Mouse (Mus musculus): Measurements from ENCODE around the gene Zbtb20.

DNA sequence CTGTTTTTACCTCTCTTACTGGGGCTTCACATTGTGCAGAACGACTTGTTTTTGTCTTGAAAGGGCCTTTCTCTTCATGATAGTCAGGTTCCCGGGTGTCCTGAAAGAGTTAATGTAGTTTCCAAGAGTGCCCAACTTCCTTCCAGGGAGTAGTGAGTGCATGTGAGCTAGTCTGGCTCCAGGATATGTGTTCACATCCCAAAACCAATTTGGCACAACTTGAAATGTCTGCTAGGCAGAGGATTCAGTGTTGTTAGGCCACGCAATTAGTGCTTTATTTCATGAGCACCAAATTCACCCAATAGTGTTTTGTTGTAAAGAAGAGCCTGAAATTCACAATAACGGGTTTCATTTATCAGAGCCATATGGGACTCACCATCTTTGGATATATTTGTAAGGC lies 45.8 kb downstream of the Zbtb20 start:
- TF ChIP-seq POLR2A (IDR thresholded peaks at IDR 0.05; ENCODE audit: low read depth, low read length) (no peak), CTCF (IDR thresholded peaks at IDR 0.05; ENCODE audit: borderline replicate concordance, insufficient read depth, low read length) (no peak)
